Mouse (Mus musculus) hindbrain, embryonic 14.5 days (tissue): ENCODE results near the gene Map3k7cl. TPM values are rescaled to one million over a fixed set of nuclear protein-coding genes. Genes with fewer than 3 reads are reported as not detected.

Experiments
- ATAC-seq: fragments of 200-750 bp; cut with Nextera tagmentation; 2 replicates; pipeline ENCODE4 v1.8.0; 2017; ENCODE audit warnings: moderate number of reproducible peaks, mild to moderate bottlenecking, moderate TSS enrichment, moderate library complexity; ENCODE audit not compliant: low FRiP score
- DNase-seq: peaks from one replicate; pipeline ENCODE4 v3.0.0-alpha.2; 2015; ENCODE audit warnings: low spot score
- H3K27ac ChIP-seq: fragments of 300-500 bp; sonication (generic); 2 replicates; pipeline ENCODE4 v1.5.1; 2014; ENCODE audit warnings: mild to moderate bottlenecking, moderate library complexity
- H3K27me3 ChIP-seq: fragments of 300-500 bp; sonication (generic); 2 replicates; pipeline ENCODE4 v1.6.1; 2014; ENCODE audit warnings: mild to moderate bottlenecking, low read length, mixed read lengths; ENCODE audit not compliant: control insufficient read depth, insufficient read depth
- H3K36me3 ChIP-seq: fragments of 300-500 bp; sonication (generic); replicated peaks from 2 replicates; pipeline ENCODE4 v1.6.1; 2014; ENCODE audit not compliant: control insufficient read depth, insufficient read depth
- H3K4me1 ChIP-seq: fragments of 300-500 bp; sonication (generic); replicated peaks from 2 replicates; pipeline ENCODE4 v1.6.1; 2014; ENCODE audit warnings: antibody characterized with exemption, low read length, mixed read lengths; ENCODE audit not compliant: control insufficient read depth, insufficient read depth
- H3K4me2 ChIP-seq: fragments of 300-500 bp; sonication (generic); replicated peaks from 2 replicates; pipeline ENCODE4 v1.6.1; 2014; ENCODE audit warnings: mild to moderate bottlenecking, moderate library complexity
- H3K4me3 ChIP-seq: fragments of 300-500 bp; sonication (generic); replicated peaks from 2 replicates; pipeline ENCODE4 v1.5.1; 2014; ENCODE audit warnings: mild to moderate bottlenecking, low read length
- H3K9ac ChIP-seq: fragments of 300-500 bp; sonication (generic); 2 replicates; pipeline ENCODE4 v1.6.1; 2014
- H3K9me3 ChIP-seq: fragments of 300-500 bp; sonication (generic); 2 replicates; pipeline ENCODE4 v1.6.1; 2016; ENCODE audit warnings: low read length; ENCODE audit not compliant: control insufficient read depth
- WGBS: fragments of 180-500 bp; shearing (Covaris S2); extraction: QIAGEN DNeasy Blood & Tissue Kit; methylation state at CpG from one replicate; pipeline ENCODE4 v1.1.7; 2014; 5-methylcytosine and 5-hydroxymethylcytosine counted together
- polyA plus RNA-seq: library from polyadenylated mRNA; unstranded; fragments of >200 nt; fragmentation: Nextera tagmentation; extraction: Ambion mirVana; gene quantifications from 2 replicates; pipeline ENCODE4 v1.2.1, GENCODE M21; 2014

Gene Map3k7cl
- polyA plus RNA-seq, 1 experiment from 2014 or later = 0.12 TPM

DNA sequence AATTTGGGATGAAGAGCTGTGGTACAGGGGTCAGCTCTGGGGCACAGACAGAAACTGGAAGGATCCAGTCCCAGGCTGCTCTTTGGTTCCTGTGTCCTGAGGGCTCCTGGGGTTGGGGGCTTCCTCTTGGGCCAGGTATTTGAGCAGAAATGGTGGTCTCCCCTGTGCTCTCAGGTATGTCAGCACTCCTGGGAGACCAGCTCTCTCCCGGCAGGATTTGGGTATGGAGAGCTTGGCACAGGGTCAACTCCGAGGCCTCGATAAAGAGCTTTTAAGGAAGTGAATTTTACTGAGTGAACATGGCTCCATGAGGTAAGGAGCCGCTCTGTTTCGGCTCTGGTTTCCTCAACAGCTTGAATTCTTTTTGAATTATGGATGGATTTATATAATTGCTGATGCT, 70.8 kb downstream of the Map3k7cl start:
- peaks cover 9% of the 10 kb centered on the region; the same call in 1 of the 2 replicates for H3K9me3 ChIP-seq
- 93% methylated on average over 5 of the region's 5 CpGs for WGBS
- H3K27me3 ChIP-seq = no peaks in the 10 kb centered on the region
- H3K27ac ChIP-seq = no peak overlapping the region
- H3K9ac ChIP-seq = no peak overlapping the region
- ATAC-seq (no peak), DNase-seq (no peak)
- no peaks in the 10 kb centered on the region for H3K36me3 ChIP-seq
- H3K4me1 ChIP-seq = no peaks in the 10 kb centered on the region
- no peak overlapping the region for H3K4me2 ChIP-seq
- H3K4me3 ChIP-seq = no peak overlapping the region

DNA sequence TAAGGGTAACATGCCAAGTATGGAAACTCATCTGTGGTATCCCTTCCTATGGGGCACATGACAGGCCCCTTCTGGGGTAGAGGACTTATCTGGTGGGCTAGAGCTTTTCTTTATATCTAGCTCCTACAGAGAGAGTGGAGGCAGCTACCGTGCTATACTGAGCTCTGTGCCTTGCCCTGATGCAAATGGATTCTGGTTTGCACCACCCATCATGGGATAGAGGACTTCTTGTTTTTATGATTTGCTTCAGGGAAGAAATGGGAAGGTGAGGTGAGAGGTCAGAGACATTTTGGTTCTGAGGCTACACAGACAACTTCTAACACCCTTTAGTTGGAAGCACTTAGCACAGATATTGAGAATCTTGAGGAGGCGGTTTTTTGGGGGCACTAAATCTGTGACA, 71.8 kb downstream of the Map3k7cl start:
- no peak overlapping the region for H3K9ac ChIP-seq
- H3K4me1 ChIP-seq = no peaks in the 10 kb centered on the region

DNA sequence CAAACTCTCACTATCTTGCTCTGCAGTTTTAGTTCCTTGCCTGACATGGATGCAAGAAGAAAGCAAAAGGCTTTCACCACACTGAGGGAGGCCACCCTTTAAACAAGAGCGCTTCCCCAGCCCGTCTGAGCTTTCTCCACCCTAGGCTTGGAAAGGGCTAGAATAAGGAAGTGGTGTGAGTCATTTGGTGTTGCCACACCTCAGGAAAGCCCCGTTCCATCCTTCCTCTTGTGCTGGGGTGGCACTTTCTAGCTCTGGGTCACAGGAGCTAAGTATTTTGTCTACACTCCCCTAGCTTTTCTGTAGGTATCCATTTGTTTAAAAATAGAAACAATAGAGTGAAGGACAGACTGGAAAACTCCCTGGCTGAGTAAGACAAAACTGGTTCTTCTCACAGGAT, 72.2 kb downstream of the Map3k7cl start:
- Histone ChIP-seq H3K27me3 (no peaks in the 10 kb centered on the region), H3K4me1 (no peaks in the 10 kb centered on the region), H3K4me2 (no peak overlapping the region), H3K9ac (no peak overlapping the region), H3K36me3 (no peaks in the 10 kb centered on the region), H3K4me3 (no peak overlapping the region), H3K27ac (no peak overlapping the region), H3K9me3 (peaks cover 9% of the 10 kb centered on the region; the same call in 1 of the 2 replicates)
- WGBS = 89% methylated on average over 3 of the region's 3 CpGs
- ATAC-seq (no peak), DNase-seq (no peak)

More for the DNA sequence above, 71.8 kb downstream of the Map3k7cl start:
- no peak for ATAC-seq
- DNase-seq = no peak
- 96% methylated on average over 2 of the region's 2 CpGs for WGBS
- Histone ChIP-seq H3K27me3 (no peaks in the 10 kb centered on the region), H3K9me3 (peaks cover 9% of the 10 kb centered on the region; the same call in 1 of the 2 replicates), H3K4me3 (no peak overlapping the region), H3K27ac (no peak overlapping the region), H3K4me2 (no peak overlapping the region), H3K36me3 (no peaks in the 10 kb centered on the region)

DNA sequence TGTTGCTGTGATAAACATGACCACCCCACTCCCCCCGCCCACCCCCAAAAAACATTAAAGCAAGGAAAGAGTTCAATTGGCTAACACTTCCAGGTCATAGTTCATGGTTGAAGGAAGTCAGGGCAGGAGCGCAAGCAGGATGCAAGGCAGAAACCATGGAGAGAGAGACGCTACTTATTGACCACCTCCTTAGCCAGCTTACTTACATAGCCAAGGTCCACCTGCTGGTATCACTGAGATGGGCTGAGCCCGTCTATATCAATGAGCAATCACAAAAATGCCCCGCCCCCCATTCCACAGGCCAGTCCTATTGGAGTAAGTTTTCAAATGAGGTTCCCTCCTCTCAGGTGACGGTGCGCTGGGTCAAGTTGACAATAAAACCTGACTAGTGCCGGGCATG, 72.7 kb downstream of the Map3k7cl start:
- no peak overlapping the region for H3K9ac ChIP-seq
- no peak for DNase-seq
- H3K4me2 ChIP-seq = no peak overlapping the region
- no peak for ATAC-seq
- H3K4me1 ChIP-seq = no peaks in the 10 kb centered on the region
- no peaks in the 10 kb centered on the region for H3K27me3 ChIP-seq
- WGBS = 94% methylated on average over 8 of the region's 8 CpGs
- no peaks in the 10 kb centered on the region for H3K36me3 ChIP-seq
- H3K9me3 ChIP-seq = peaks cover 9% of the 10 kb centered on the region; the same call in 1 of the 2 replicates
- no peak overlapping the region for H3K27ac ChIP-seq
- no peak overlapping the region for H3K4me3 ChIP-seq

DNA sequence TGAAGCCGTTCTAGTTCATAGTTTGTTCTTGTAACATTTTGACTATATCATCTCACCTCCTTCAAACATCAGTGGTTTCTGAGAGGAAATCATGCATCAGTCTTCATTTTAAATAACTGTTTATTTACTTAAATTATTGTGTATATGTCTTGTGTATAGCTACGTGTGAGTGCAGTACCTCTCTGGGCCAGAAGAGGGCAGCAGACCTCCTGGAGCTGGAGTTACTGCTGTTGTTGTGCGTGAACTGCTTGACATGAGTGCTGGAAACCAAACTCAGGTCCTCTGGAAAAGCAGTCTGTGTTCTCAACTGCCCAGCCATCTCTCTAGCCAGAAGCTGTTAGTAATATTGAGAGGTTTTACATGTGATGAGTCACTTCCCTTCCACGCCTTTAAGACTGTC, 73.6 kb downstream of the Map3k7cl start:
- no peaks in the 10 kb centered on the region for H3K36me3 ChIP-seq
- H3K9me3 ChIP-seq = peaks cover 9% of the 10 kb centered on the region; the same call in 1 of the 2 replicates
- H3K9ac ChIP-seq = no peak overlapping the region
- ATAC-seq = no peak
- no peaks in the 10 kb centered on the region for H3K27me3 ChIP-seq
- no peaks in the 10 kb centered on the region for H3K4me1 ChIP-seq
- WGBS = 97% methylated on average over 4 of the region's 4 CpGs
- DNase-seq = no peak
- H3K4me2 ChIP-seq = no peak overlapping the region
- no peak overlapping the region for H3K27ac ChIP-seq
- no peak overlapping the region for H3K4me3 ChIP-seq

DNA sequence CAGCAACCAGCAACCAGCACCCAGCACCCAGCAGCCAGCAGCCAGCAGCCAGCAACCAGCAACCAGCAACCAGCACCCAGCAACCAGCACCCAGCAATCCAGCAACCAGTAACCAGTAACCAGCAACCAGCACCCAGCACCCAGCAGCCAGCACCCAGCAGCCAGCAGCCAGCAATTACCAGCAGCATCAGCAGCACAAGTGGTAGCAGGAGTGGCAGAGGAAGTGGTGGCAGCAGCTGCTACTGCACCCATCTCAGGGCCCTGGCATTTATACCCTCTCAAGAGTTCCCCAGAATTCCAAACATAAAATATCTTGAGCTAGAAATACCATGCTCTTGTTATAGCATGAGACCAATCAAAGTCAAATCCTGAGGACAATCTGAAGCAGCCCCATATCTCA, 81.6 kb downstream of the Map3k7cl start:
- DNase-seq (no peak), ATAC-seq (no peak)
- H3K4me3 ChIP-seq = no peak overlapping the region
- no peak overlapping the region for H3K9ac ChIP-seq
- no peaks in the 10 kb centered on the region for H3K36me3 ChIP-seq
- no peaks in the 10 kb centered on the region for H3K4me1 ChIP-seq
- no peaks in the 10 kb centered on the region for H3K9me3 ChIP-seq
- no peaks in the 10 kb centered on the region for H3K27me3 ChIP-seq
- no peak overlapping the region for H3K27ac ChIP-seq
- H3K4me2 ChIP-seq = no peak overlapping the region

DNA sequence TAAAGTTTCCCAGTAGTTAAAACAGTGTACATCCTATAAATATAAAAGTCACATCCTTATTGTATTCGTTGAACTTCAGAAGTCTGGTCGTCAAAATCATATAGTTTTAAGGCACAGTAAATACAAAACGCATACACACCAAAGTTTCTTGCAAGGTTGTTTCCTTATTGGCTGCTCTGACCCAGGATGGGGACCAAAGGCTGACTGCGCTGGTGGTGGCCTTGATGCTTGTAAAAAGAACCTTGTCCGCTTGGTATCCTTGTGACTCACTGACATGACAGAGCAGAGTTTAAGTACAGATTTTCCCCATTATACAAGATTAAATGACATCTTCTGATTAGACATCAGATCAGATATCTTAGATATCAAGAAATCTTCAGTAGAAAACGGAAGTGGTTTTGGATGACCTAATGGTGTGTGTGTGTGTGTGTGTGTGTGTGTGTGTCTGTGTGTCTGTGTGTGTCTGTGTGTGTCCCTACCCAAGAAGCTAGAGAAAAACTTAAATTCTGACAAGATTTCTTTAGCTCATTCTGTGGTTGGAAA, 82.2 kb downstream of the Map3k7cl start:
- WGBS = 93% methylated on average over 6 of the region's 6 CpGs
- ATAC-seq (no peak), DNase-seq (no peak)
- Histone ChIP-seq H3K27me3 (no peaks in the 10 kb centered on the region), H3K4me2 (no peak overlapping the region), H3K36me3 (no peaks in the 10 kb centered on the region), H3K27ac (no peak overlapping the region), H3K4me3 (no peak overlapping the region), H3K9ac (no peak overlapping the region), H3K4me1 (no peaks in the 10 kb centered on the region), H3K9me3 (no peaks in the 10 kb centered on the region)

DNA sequence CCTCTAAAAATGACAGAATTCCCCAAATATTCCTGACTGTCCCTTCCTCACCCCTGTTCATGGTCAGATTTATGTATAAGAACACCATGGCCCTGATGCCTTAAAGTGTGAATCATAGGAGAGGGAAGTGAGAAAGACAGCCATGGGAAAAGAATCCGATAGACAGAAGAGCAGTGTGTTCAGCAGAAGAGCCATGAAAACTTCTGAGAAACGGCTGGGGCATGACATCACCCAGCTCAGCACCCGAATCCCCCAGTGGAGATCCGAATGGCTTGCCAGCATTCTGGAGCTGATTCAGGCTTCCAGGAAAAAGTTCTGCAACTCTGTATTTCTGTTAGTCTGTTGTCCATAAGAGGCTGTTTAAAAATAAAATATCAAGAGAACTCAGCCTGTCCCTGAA, 82.7 kb downstream of the Map3k7cl start:
- no peak overlapping the region for H3K4me2 ChIP-seq
- H3K27ac ChIP-seq = no peak overlapping the region
- 85% methylated on average over 4 of the region's 4 CpGs for WGBS
- no peak overlapping the region for H3K9ac ChIP-seq
- no peak overlapping the region for H3K4me3 ChIP-seq
- ATAC-seq (no peak), DNase-seq (no peak)
- no peaks in the 10 kb centered on the region for H3K9me3 ChIP-seq
- no peaks in the 10 kb centered on the region for H3K4me1 ChIP-seq
- no peaks in the 10 kb centered on the region for H3K27me3 ChIP-seq
- no peaks in the 10 kb centered on the region for H3K36me3 ChIP-seq

DNA sequence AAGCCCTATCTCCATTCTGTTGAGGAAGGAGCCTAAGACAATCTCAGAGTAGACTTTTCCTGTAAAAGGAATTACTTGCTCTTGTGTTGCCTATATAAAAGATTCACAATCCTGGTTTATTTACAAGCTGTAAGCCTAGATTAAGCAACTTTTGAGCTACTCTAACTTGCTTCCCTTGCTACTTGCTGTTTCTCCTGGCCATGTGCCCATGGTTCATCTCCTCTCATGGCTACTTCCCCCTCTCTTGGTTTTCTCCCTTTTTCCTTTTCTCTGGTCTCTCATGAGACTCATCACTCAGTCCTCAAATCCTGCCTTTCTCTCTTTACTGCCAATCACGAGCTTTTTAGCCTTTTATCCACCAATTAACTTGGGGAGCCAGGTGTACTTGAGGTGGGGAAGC, 85.0 kb downstream of the Map3k7cl start:
- no peak overlapping the region for H3K27ac ChIP-seq
- ATAC-seq (no peak), DNase-seq (no peak)
- H3K27me3 ChIP-seq = no peaks in the 10 kb centered on the region
- no peak overlapping the region for H3K4me3 ChIP-seq
- H3K4me2 ChIP-seq = no peak overlapping the region
- H3K4me1 ChIP-seq = no peaks in the 10 kb centered on the region
- 53% methylated on average over 1 of the region's 1 CpGs for WGBS
- H3K9ac ChIP-seq = no peak overlapping the region
- H3K9me3 ChIP-seq = no peaks in the 10 kb centered on the region
- no peaks in the 10 kb centered on the region for H3K36me3 ChIP-seq

DNA sequence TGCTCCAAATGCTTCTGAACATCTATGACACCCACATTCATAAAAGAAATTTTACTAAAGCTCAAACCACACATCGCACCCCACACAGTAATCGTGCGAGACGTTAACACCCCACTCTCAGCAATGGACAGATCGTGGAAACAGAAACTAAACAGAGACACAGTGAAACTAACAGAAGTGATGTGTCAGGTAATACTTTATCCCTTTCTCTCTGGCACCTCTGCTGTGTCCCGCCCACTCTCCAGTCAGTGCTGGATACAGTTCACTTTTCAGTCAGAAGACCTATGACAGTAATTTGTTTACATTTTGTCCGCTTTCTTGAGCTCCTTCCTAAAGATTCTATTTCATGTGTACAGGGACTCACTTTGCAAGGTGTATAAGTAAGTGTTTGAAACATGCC, 89.1 kb downstream of the Map3k7cl start:
- no peaks in the 10 kb centered on the region for H3K36me3 ChIP-seq
- no peak overlapping the region for H3K4me3 ChIP-seq
- H3K27ac ChIP-seq = no peak overlapping the region
- no peak overlapping the region for H3K4me2 ChIP-seq
- H3K27me3 ChIP-seq = no peaks in the 10 kb centered on the region
- 95% methylated on average over 7 of the region's 7 CpGs for WGBS
- no peaks in the 10 kb centered on the region for H3K4me1 ChIP-seq
- H3K9me3 ChIP-seq = no peaks in the 10 kb centered on the region
- no peak for ATAC-seq
- no peak for DNase-seq
- no peak overlapping the region for H3K9ac ChIP-seq
